Mouse (Mus musculus): ENCODE results near the gene Tmc6. TPM values are rescaled to one million over a fixed set of nuclear protein-coding genes. Genes with fewer than 3 reads are reported as not detected.

The Tmc6 gene
- polyA plus RNA-seq, 1 experiment from 2014 or later, result 22.4 TPM

DNA sequence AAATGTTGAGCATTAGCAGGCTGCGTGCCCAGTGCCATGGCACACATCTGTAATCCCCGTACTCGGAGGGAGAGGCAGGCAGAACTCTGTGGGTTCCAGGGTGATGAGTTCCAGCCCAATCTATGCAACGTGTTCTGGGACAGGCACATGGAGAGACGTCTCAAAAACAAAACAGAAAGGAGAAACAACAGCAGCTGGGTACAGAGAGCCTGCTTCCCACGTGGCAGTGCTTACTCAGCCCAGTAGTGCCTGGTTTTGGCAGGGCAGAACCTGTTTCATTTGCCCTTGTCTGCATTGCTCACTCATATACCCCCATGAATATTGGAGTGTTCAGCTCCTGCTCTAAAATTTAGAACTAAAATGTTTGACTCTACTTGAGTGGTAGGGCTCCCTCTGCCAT, 30.5 kb downstream of the Tmc6 start:
- Histone ChIP-seq H3K4me3 (replicated peaks) (no peak overlapping the region), H3K9me3 (0 out of 2 replicates have a peak, but pooled peaks cover 3% of the 10 kb centered on the region), H3K9ac (replicated peaks) (no peak overlapping the region), H3K4me1 (replicated peaks) (no peaks in the 10 kb centered on the region), H3K36me3 (peaks cover 99% of the 10 kb centered on the region), H3K27me3 (no peaks in the 10 kb centered on the region), H3K27ac (no peak overlapping the region), H3K4me2 (no peak overlapping the region)
- no peak for ATAC-seq (ENCODE audit: insufficient number of reproducible peaks, insufficient read depth, low FRiP score, low TSS enrichment, low read depth)
- 91% methylated on average over 6 of the region's 6 CpGs for WGBS

DNA sequence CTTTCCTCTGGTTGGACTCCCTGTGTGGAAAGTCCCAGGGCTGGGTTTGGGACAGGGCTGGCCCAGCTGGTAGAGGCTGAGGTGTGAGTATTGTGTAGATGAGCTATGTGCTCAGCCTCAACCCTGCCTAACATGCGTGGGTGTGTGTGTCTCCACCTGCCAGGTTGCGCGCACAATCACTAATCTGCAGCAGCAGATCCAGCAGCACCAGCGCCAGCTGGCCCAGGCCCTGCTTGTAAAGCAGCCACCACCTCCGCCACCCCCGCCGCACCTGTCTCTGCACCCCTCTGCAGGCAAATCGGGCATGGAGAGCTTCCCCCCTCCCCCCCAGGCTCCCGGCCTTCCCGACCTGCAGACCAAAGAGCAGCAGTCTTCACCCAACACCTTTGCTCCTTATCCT, 32.6 kb downstream of the Tmc6 start:
- ATAC-seq (ENCODE audit: insufficient number of reproducible peaks, insufficient read depth, low FRiP score, low TSS enrichment, low read depth), result no peak
- WGBS, result 91% methylated on average over 10 of the region's 10 CpGs
- H3K9ac ChIP-seq (replicated peaks), result no peak overlapping the region
- H3K4me3 ChIP-seq (replicated peaks), result no peak overlapping the region
- H3K4me1 ChIP-seq (replicated peaks), result no peaks in the 10 kb centered on the region
- H3K27ac ChIP-seq, result no peak overlapping the region
- no peaks in the 10 kb centered on the region for H3K9me3 ChIP-seq
- H3K36me3 ChIP-seq, result peaks cover 99% of the 10 kb centered on the region
- no peaks in the 10 kb centered on the region for H3K27me3 ChIP-seq
- no peak overlapping the region for H3K4me2 ChIP-seq

DNA sequence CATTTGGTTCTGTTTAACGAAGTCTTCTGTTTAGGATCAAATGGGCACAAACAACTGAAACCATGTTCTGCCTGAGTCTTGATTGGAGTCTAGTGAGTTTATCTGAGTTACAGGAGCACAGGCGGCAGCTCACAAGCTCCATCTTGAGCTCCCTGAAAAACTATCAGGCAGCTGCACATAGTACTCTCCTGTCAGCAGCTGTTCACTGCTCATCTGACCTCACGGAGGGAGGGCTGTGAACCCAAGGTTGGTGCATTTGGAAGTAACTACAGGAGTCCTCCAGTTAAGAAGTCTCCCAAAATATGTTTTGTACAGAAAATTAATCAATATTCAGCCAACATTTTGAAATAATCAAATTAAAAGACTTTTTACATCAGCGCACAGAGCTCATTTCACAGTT, 33.4 kb downstream of the Tmc6 start:
- H3K9ac ChIP-seq (replicated peaks), result no peak overlapping the region
- peaks cover 99% of the 10 kb centered on the region for H3K36me3 ChIP-seq
- no peak overlapping the region for H3K4me3 ChIP-seq (replicated peaks)
- H3K27me3 ChIP-seq, result no peaks in the 10 kb centered on the region
- WGBS, result 77% methylated on average over 4 of the region's 4 CpGs
- H3K27ac ChIP-seq, result no peak overlapping the region
- no peak for ATAC-seq (ENCODE audit: insufficient number of reproducible peaks, insufficient read depth, low FRiP score, low TSS enrichment, low read depth)
- H3K4me1 ChIP-seq (replicated peaks), result no peaks in the 10 kb centered on the region
- no peak overlapping the region for H3K4me2 ChIP-seq
- H3K9me3 ChIP-seq, result no peaks in the 10 kb centered on the region

DNA sequence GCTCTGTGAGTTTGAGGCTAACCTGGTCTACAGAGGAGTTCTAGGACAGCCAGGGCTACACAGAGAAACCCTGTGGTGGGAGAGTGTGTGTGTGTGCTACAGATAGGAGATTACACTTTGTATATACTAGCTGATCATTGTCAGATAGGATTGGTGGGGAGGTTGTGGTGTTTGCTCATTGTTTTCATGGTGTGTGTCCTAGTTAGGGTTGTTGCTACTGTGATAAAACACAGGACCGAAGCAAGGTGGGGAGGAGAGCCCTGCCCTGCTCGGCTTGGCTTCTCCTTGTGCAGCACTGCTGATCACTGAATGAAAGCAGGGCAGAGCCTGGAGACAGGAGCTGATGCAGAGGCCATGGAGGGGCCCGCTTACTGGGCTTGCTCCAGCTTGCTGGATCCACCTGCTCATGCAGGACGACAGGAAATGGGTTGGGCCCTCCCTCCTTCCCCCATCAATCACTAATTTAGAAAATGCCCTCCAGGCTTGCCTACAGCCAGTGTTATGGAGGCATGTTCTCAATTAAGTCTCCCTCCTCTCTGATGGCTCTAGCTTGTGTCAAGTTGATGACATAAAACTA, 38.5 kb downstream of the Tmc6 start:
- H3K36me3 ChIP-seq, result peaks cover 100% of the 10 kb centered on the region
- whole genome bisulfite sequencing, result 45% methylated on average over 4 of the region's 4 CpGs
- H3K9ac ChIP-seq (replicated peaks), result no peak overlapping the region
- H3K27ac ChIP-seq, result no peak overlapping the region
- 0 out of 2 replicates have a peak, but pooled peaks cover 5% of the 10 kb centered on the region for H3K4me1 ChIP-seq (replicated peaks)
- no peak overlapping the region for H3K4me2 ChIP-seq
- no peaks in the 10 kb centered on the region for H3K27me3 ChIP-seq
- H3K4me3 ChIP-seq (replicated peaks), result no peak overlapping the region
- no peak for ATAC-seq (ENCODE audit: insufficient number of reproducible peaks, insufficient read depth, low FRiP score, low TSS enrichment, low read depth)
- H3K9me3 ChIP-seq, result no peaks in the 10 kb centered on the region

DNA sequence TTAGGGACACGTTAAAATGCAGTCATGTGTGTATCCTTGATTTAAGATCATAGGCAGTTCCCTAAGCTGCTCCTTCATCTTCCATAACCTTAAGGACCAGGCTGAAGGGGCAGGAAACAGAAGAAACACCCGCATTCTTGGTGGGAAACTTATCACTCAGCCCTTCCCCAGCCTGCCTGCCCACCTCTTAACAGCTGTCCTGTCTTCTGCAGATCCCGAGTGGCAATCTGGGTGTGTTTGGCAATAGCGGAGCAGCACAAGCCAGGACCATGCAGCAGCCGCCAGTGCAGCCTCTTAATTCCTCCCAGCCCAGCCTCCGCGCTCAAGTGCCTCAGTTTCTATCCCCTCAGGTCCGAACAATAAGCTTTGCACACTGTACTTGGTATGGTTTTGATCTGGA, 39.3 kb downstream of the Tmc6 start:
- H3K36me3 ChIP-seq, result peaks cover 100% of the 10 kb centered on the region
- H3K4me3 ChIP-seq (replicated peaks), result no peak overlapping the region
- 76% methylated on average over 8 of the region's 8 CpGs for WGBS
- no peak overlapping the region for H3K4me2 ChIP-seq
- ATAC-seq (ENCODE audit: insufficient number of reproducible peaks, insufficient read depth, low FRiP score, low TSS enrichment, low read depth), result no peak
- no peaks in the 10 kb centered on the region for H3K9me3 ChIP-seq
- no peak overlapping the region for H3K27ac ChIP-seq
- H3K9ac ChIP-seq (replicated peaks), result no peak overlapping the region
- 0 out of 2 replicates have a peak, but pooled peaks cover 5% of the 10 kb centered on the region for H3K4me1 ChIP-seq (replicated peaks)
- no peaks in the 10 kb centered on the region for H3K27me3 ChIP-seq

DNA sequence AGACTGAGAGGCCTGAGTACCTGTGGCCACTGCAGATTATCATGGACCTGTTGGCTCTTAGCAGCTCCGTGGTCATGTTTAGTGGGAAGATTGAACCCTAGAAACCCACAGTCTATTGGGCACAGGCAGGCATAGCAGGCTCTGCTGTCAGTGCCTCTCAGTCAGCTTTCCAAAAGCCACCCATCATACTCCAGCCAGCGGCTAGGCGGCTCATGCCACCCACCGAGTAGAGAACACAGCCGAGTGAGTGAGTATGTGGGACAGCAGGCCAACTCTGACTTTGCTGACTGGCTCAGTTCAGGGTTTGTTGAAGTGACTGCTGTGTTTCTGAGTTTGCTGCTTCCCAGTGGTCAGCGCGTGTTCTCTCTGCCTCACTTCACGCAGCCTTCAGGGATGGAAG, 39.8 kb downstream of the Tmc6 start:
- H3K27ac ChIP-seq, result no peak overlapping the region
- no peak overlapping the region for H3K9ac ChIP-seq (replicated peaks)
- ATAC-seq (ENCODE audit: insufficient number of reproducible peaks, insufficient read depth, low FRiP score, low TSS enrichment, low read depth), result no peak
- no peak overlapping the region for H3K4me3 ChIP-seq (replicated peaks)
- no peaks in the 10 kb centered on the region for H3K9me3 ChIP-seq
- WGBS, result 80% methylated on average over 8 of the region's 8 CpGs
- H3K36me3 ChIP-seq, result peaks cover 100% of the 10 kb centered on the region
- H3K4me1 ChIP-seq (replicated peaks), result 0 out of 2 replicates have a peak, but pooled peaks cover 5% of the 10 kb centered on the region
- no peaks in the 10 kb centered on the region for H3K27me3 ChIP-seq
- no peak overlapping the region for H3K4me2 ChIP-seq

DNA sequence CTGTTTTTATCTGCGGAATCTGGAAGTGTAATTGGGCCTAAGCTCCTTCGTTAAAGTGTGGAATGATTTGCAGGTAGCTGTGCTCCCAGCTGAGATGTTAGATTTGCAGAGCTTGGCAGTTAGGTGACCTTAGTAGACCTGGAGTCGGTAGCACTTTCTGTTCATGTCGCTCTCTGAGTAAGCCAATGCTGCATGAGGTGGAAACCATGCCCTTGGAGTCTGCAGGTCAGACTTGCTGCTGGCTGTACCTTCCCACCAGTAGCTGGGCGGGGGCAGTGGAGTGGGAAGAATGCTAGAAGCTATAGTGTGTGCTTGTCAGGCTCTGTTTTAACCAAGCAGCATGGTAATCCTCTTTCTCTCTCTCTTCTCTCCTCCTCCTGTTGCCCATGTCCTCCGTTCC, 40.9 kb downstream of the Tmc6 start:
- no peaks in the 10 kb centered on the region for H3K27me3 ChIP-seq
- H3K4me3 ChIP-seq (replicated peaks), result no peak overlapping the region
- no peak for ATAC-seq (ENCODE audit: insufficient number of reproducible peaks, insufficient read depth, low FRiP score, low TSS enrichment, low read depth)
- no peak overlapping the region for H3K27ac ChIP-seq
- H3K4me2 ChIP-seq, result no peak overlapping the region
- H3K4me1 ChIP-seq (replicated peaks), result 0 out of 2 replicates have a peak, but pooled peaks cover 5% of the 10 kb centered on the region
- no peaks in the 10 kb centered on the region for H3K9me3 ChIP-seq
- no peak overlapping the region for H3K9ac ChIP-seq (replicated peaks)
- H3K36me3 ChIP-seq, result peaks cover 99% of the 10 kb centered on the region
- 84% methylated on average over 6 of the region's 6 CpGs for WGBS

DNA sequence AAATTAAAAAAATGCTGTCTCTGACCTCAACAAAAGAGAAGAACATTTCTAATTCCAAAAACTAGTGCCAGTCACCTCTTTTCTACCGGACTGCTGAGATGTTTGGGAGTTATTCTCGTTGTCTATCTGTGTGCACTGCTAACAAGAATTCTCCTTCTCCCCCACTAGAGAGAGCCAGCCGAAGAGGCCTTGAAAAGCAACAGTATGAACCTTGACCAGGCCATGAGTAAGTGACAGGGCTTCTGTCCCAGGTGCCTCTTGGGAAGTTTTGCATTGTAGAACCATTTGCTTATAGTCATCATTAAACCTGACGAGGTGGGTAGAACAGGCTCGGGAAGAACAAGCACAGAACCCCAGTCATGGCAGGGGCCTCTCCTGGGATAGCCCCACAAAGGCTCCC, 43.9 kb downstream of the Tmc6 start:
- ATAC-seq (ENCODE audit: insufficient number of reproducible peaks, insufficient read depth, low FRiP score, low TSS enrichment, low read depth), result no peak
- no peaks in the 10 kb centered on the region for H3K9me3 ChIP-seq
- WGBS, result 86% methylated on average over 5 of the region's 5 CpGs
- H3K4me1 ChIP-seq (replicated peaks), result 0 out of 2 replicates have a peak, but pooled peaks cover under 1% of the 10 kb centered on the region
- no peak overlapping the region for H3K27ac ChIP-seq
- no peak overlapping the region for H3K4me2 ChIP-seq
- H3K4me3 ChIP-seq (replicated peaks), result no peak overlapping the region
- no peaks in the 10 kb centered on the region for H3K27me3 ChIP-seq
- H3K9ac ChIP-seq (replicated peaks), result no peak overlapping the region
- H3K36me3 ChIP-seq, result peaks cover 94% of the 10 kb centered on the region

DNA sequence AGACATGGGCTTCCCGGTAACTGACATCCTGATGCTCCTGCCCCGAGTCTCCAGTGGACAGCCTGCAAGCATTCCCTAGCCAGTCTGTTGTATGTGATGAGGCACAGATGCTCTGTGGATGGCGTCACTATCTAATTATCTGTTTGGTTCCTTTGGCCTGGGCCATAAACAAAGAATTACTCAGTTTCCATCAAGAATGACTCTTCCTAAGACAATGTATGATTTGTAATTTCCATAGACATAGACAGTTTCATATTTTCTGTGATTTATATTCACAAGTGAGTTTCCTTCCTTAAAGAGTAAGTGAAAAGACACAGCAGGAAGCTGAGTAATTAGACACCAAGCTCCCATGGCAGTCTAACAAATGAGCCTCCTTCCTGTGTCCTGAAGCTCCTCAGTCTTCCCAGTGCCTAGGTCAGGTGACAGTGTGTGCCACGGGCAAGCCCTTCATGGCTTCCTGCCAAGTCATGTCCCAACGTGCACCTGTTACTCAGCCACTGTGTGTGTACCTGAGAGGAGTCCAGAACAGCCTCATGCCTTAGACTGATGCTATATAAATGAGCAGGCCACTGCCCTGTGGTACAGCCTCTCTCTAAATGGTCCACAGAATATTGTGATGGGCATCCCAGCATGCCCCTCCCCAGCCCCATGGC, 45.8 kb downstream of the Tmc6 start:
- ATAC-seq (ENCODE audit: insufficient number of reproducible peaks, insufficient read depth, low FRiP score, low TSS enrichment, low read depth), result no peak
- Histone ChIP-seq H3K4me1 (replicated peaks) (no peaks in the 10 kb centered on the region), H3K4me3 (replicated peaks) (no peak overlapping the region)

DNA sequence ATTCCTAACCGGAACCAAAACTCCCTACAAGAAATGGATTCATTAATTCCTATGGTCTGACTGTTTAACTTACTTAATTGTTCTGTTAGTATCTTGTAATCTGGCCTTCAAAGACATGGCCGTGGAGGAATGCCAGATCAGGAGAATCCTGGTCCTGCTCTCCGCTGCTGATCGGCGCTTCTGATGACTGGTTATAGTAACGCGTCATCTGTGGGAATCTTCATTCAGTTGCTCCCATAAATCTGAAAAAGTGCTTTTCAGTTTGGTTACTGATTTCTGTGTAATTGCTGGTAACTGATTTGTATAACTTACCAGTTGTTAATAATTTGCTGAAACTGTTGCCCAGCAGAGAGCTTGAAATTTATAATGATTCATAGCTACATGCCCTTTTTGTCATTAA, 50.5 kb downstream of the Tmc6 start:
- H3K36me3 ChIP-seq, result peaks cover 42% of the 10 kb centered on the region
- peaks cover 8% of the 10 kb centered on the region; the same call in 1 of the 2 replicates for H3K4me1 ChIP-seq (replicated peaks)
- H3K9me3 ChIP-seq, result no peaks in the 10 kb centered on the region
- H3K9ac ChIP-seq (replicated peaks), result no peak overlapping the region
- no peak overlapping the region for H3K4me2 ChIP-seq
- no peak overlapping the region for H3K27ac ChIP-seq
- no peak for ATAC-seq (ENCODE audit: insufficient number of reproducible peaks, insufficient read depth, low FRiP score, low TSS enrichment, low read depth)
- no peaks in the 10 kb centered on the region for H3K27me3 ChIP-seq
- H3K4me3 ChIP-seq (replicated peaks), result no peak overlapping the region
- 91% methylated on average over 7 of the region's 7 CpGs for WGBS

More for the DNA sequence above, 45.8 kb downstream of the Tmc6 start:
- H3K27me3 ChIP-seq, result no peaks in the 10 kb centered on the region
- H3K27ac ChIP-seq, result no peak overlapping the region
- no peak overlapping the region for H3K9ac ChIP-seq (replicated peaks)
- H3K36me3 ChIP-seq, result peaks cover 86% of the 10 kb centered on the region
- no peaks in the 10 kb centered on the region for H3K9me3 ChIP-seq
- 64% methylated on average over 5 of the region's 5 CpGs for WGBS
- H3K4me2 ChIP-seq, result no peak overlapping the region

DNA sequence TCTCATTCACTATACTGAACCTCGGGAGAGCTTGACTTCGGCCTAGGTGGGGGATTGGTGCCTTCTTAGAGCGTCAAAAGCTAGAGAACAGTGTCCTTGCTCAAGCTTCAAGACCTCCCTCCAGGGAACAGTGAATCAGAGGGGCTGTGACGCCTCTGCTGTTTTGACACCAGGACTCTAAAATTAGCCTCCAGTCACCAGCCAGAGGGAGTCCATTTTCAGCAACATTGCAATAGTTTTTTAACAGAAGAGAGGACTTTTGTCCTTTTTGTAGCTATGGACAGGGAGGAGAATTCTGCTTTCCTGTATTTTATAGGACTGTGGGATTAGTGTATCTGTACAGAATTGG, 51.5 kb downstream of the Tmc6 start:
- H3K27me3 ChIP-seq, result no peaks in the 10 kb centered on the region
- H3K9me3 ChIP-seq, result no peaks in the 10 kb centered on the region
- H3K4me1 ChIP-seq (replicated peaks), result peaks cover 8% of the 10 kb centered on the region; the same call in 1 of the 2 replicates
- no peak overlapping the region for H3K4me3 ChIP-seq (replicated peaks)
- no peak overlapping the region; the same call in 1 of the 2 replicates for H3K27ac ChIP-seq
- WGBS, result 64% methylated on average over 4 of the region's 4 CpGs
- H3K4me2 ChIP-seq, result no peak overlapping the region
- H3K9ac ChIP-seq (replicated peaks), result no peak overlapping the region
- ATAC-seq (ENCODE audit: insufficient number of reproducible peaks, insufficient read depth, low FRiP score, low TSS enrichment, low read depth), result no peak
- H3K36me3 ChIP-seq, result peaks cover 36% of the 10 kb centered on the region

Measured in limb, embryonic 12.5 days (tissue).